Mouse (Mus musculus): ENCODE results near the gene Nol12. TPM values are rescaled to one million over a fixed set of nuclear protein-coding genes. Genes with fewer than 3 reads are reported as not detected.

Gene Nol12
- polyA plus RNA-seq (2015; fragmentation: Nextera tagmentation; extraction: Ambion mirVana) = 45.6 and 46.9 TPM in 2 replicates

DNA sequence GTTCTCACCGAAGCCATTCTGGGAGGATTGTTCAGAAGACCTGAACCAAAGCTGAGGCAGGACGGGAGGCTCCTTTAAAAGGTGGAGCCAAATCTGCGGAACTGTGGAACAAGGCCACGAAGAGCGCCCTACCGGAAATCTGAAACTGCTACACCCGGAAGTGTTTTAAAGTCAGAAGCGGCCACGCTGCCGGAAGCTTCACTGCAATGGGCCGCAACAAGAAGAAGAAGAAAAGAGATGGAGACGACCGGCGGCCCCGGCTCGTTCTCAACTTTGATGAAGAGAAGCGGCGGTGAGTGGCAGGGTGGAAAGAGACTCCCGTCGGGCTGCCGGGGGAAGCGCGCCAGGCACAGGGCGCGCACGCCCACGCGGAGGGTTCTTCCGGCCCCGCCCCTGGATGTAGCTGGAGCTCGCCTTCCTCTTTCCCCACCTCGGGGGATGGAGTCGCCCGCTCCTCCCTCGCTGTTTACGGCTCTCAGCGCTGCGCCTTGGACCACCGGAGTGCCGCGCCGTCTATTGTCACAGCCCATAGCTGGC is at the start of gene Nol12:
Nol12 (plus strand) TSS at position 150 of the 537 bp plus-strand sequence.
- Histone ChIP-seq H3K36me3 (ENCODE audit: control insufficient read depth, insufficient read depth, low read length) (0 out of 2 replicates have a peak, but pooled peaks cover 1% of the 10 kb centered on the region), H3K27me3 (ENCODE audit: control insufficient read depth, insufficient read depth, low read length) (no peaks in the 10 kb centered on the region), H3K9me3 (replicated peaks; ENCODE audit: control insufficient read depth, low read length) (no peaks in the 10 kb centered on the region), H3K4me3 (replicated peaks; ENCODE audit: low read length) (peak within 1 kb of the TSS; percentile 79), H3K27ac (ENCODE audit: low read length) (peak within 1 kb of the TSS; percentile 85), H3K9ac (ENCODE audit: low read length) (peak within 1 kb of the TSS; percentile 81), H3K4me2 (ENCODE audit: low read depth, low read length) (peak within 1 kb of the TSS; percentile 80), H3K4me1 (ENCODE audit: control insufficient read depth, insufficient read depth, low read length) (peaks cover 10% of the 10 kb centered on the region; the same call in 1 of the 2 replicates)
- ATAC-seq (ENCODE audit: insufficient read depth, low FRiP score) = peak; percentile 80
- under 1% methylated on average over 42 of the region's 42 CpGs for WGBS

- H3K4me1 ChIP-seq (ENCODE audit: control insufficient read depth, insufficient read depth, low read length) = peaks cover 21% of the 10 kb centered on the region; the same call in 1 of the 2 replicates
- H3K9ac ChIP-seq (ENCODE audit: low read length) = peak overlapping the region; percentile 5; the same call in 1 of the 2 replicates
- H3K4me3 ChIP-seq (replicated peaks; ENCODE audit: low read length) = no peak overlapping the region
- no peak overlapping the region for H3K4me2 ChIP-seq (ENCODE audit: low read depth, low read length)
- peak; percentile 59 for ATAC-seq (ENCODE audit: insufficient read depth, low FRiP score)
- H3K36me3 ChIP-seq (ENCODE audit: control insufficient read depth, insufficient read depth, low read length) = peaks cover 29% of the 10 kb centered on the region
- H3K27me3 ChIP-seq (ENCODE audit: control insufficient read depth, insufficient read depth, low read length) = no peaks in the 10 kb centered on the region
- H3K9me3 ChIP-seq (replicated peaks; ENCODE audit: control insufficient read depth, low read length) = no peaks in the 10 kb centered on the region
- 28% methylated on average over 13 of the region's 13 CpGs for WGBS
- peak overlapping the region; percentile 73 for H3K27ac ChIP-seq (ENCODE audit: low read length)
Observed at GRCm38 (mm10) chr15:78889401-78889853, 45.3 kb upstream of the Nol12 start.

DNA sequence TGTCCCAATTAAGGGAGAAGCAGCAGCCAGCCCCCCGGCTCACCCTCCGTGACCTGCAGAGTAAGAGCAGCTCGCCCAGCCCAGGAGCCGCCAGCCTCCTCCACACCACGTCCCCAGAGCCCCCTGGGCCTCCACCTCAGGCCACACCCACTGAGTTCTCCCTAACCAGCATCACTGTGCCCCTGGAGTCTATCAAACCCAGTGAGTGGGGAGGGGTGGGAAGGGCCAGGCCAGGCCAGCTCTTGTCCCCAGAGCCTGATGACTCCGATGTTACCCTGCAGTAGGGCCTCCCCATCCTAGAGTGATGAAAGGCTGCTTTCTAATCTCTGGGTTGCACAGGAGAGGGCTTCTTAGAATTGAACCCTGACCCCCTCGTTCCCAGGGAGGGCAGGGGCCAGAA is 42.3 kb upstream of the Nol12 start:
- no peak overlapping the region for H3K4me2 ChIP-seq (ENCODE audit: low read depth, low read length)
- H3K9me3 ChIP-seq (replicated peaks; ENCODE audit: control insufficient read depth, low read length) = no peaks in the 10 kb centered on the region
- no peaks in the 10 kb centered on the region for H3K27me3 ChIP-seq (ENCODE audit: control insufficient read depth, insufficient read depth, low read length)
- H3K4me3 ChIP-seq (replicated peaks; ENCODE audit: low read length) = no peak overlapping the region
- ATAC-seq (ENCODE audit: insufficient read depth, low FRiP score) = no peak
- no peak overlapping the region for H3K9ac ChIP-seq (ENCODE audit: low read length)
- peaks cover 43% of the 10 kb centered on the region for H3K4me1 ChIP-seq (ENCODE audit: control insufficient read depth, insufficient read depth, low read length)
- no peak overlapping the region for H3K27ac ChIP-seq (ENCODE audit: low read length)
- H3K36me3 ChIP-seq (ENCODE audit: control insufficient read depth, insufficient read depth, low read length) = peaks cover 15% of the 10 kb centered on the region; the same call in 1 of the 2 replicates
- WGBS = 35% methylated on average over 7 of the region's 7 CpGs

DNA sequence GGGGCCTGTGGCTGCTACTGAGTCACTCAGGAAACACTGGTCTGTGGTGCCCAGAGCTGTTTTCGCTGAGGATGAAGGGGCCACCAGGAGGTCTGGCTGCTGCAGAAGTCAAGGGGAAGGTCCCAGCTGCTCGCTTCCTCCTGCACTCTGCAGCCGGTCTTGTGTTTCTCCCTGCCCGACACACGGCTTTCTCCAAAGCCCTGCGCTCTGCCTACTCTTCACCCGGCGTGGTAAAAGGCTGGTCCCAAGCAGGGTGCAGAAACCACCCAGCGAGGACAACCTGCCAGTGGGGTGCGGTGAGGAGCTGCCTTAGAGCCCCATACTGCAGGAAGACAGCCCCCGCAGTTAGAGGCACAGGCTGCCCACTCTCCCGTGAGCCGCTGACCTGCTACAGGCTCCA is 40.0 kb upstream of the Nol12 start:
- peak overlapping the region; percentile 46; the same call in 1 of the 2 replicates for H3K9ac ChIP-seq (ENCODE audit: low read length)
- H3K4me3 ChIP-seq (replicated peaks; ENCODE audit: low read length) = no peak overlapping the region
- H3K4me2 ChIP-seq (ENCODE audit: low read depth, low read length) = no peak overlapping the region
- peak overlapping the region; percentile 35 for H3K27ac ChIP-seq (ENCODE audit: low read length)
- no peak for ATAC-seq (ENCODE audit: insufficient read depth, low FRiP score)
- H3K4me1 ChIP-seq (ENCODE audit: control insufficient read depth, insufficient read depth, low read length) = peaks cover 54% of the 10 kb centered on the region
- no peaks in the 10 kb centered on the region for H3K9me3 ChIP-seq (replicated peaks; ENCODE audit: control insufficient read depth, low read length)
- H3K27me3 ChIP-seq (ENCODE audit: control insufficient read depth, insufficient read depth, low read length) = no peaks in the 10 kb centered on the region
- 69% methylated on average over 13 of the region's 13 CpGs for WGBS
- H3K36me3 ChIP-seq (ENCODE audit: control insufficient read depth, insufficient read depth, low read length) = peaks cover 15% of the 10 kb centered on the region; the same call in 1 of the 2 replicates

DNA sequence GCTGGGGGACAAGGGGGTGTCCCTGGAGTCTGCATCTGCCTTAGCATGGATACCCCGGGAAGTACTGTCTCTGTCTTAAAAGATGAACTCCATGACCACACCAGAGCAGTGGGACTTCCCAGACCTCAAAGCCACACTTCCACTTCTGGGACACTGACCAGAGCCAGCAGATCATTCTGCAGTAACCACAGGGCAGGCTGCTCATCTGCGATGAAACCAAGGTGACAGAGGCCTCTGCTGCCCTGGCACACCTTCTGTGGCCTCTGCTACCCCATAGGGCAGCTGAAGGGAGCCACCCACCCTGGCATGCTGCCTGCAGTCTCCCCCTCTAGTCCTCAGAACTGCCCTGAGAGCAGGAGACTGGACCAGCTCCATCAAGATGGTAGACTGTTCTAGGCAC is 39.0 kb upstream of the Nol12 start:
- H3K9me3 ChIP-seq (replicated peaks; ENCODE audit: control insufficient read depth, low read length) = no peaks in the 10 kb centered on the region
- no peak for ATAC-seq (ENCODE audit: insufficient read depth, low FRiP score)
- H3K36me3 ChIP-seq (ENCODE audit: control insufficient read depth, insufficient read depth, low read length) = peaks cover 13% of the 10 kb centered on the region; the same call in 1 of the 2 replicates
- H3K27me3 ChIP-seq (ENCODE audit: control insufficient read depth, insufficient read depth, low read length) = no peaks in the 10 kb centered on the region
- peaks cover 53% of the 10 kb centered on the region for H3K4me1 ChIP-seq (ENCODE audit: control insufficient read depth, insufficient read depth, low read length)
- no peak overlapping the region for H3K4me3 ChIP-seq (replicated peaks; ENCODE audit: low read length)
- H3K4me2 ChIP-seq (ENCODE audit: low read depth, low read length) = no peak overlapping the region
- 75% methylated on average over 2 of the region's 2 CpGs for WGBS
- peak overlapping the region; percentile 60 for H3K27ac ChIP-seq (ENCODE audit: low read length)
- peak overlapping the region; percentile 43; the same call in 1 of the 2 replicates for H3K9ac ChIP-seq (ENCODE audit: low read length)

DNA sequence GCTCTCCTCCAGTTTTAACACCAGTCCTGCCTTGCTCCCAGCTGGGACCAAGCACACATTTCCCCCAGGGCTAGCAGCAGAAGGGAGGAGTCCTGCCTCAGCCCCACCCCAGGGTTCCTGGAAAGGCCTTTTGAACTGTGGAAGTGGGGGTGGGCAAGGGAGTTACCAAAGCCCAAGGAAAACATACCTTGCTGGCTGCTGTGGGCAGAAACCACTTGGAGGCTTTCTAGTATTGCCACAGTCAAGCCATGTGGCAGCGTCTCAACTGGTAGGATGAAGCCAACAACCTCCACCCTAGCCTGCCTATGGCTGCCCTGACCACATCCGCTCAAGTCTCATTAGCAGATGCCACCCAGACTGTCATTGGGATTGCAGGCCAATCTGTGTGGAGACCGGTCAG is 38.6 kb upstream of the Nol12 start:
- Histone ChIP-seq H3K36me3 (ENCODE audit: control insufficient read depth, insufficient read depth, low read length) (peaks cover 9% of the 10 kb centered on the region; the same call in 1 of the 2 replicates), H3K27ac (ENCODE audit: low read length) (peak overlapping the region; percentile 60), H3K4me2 (ENCODE audit: low read depth, low read length) (no peak overlapping the region), H3K9me3 (replicated peaks; ENCODE audit: control insufficient read depth, low read length) (no peaks in the 10 kb centered on the region), H3K4me1 (ENCODE audit: control insufficient read depth, insufficient read depth, low read length) (peaks cover 57% of the 10 kb centered on the region), H3K27me3 (ENCODE audit: control insufficient read depth, insufficient read depth, low read length) (no peaks in the 10 kb centered on the region), H3K9ac (ENCODE audit: low read length) (peak overlapping the region; percentile 43; the same call in 1 of the 2 replicates), H3K4me3 (replicated peaks; ENCODE audit: low read length) (no peak overlapping the region)
- whole genome bisulfite sequencing = 69% methylated on average over 3 of the region's 3 CpGs
- no peak for ATAC-seq (ENCODE audit: insufficient read depth, low FRiP score)

DNA sequence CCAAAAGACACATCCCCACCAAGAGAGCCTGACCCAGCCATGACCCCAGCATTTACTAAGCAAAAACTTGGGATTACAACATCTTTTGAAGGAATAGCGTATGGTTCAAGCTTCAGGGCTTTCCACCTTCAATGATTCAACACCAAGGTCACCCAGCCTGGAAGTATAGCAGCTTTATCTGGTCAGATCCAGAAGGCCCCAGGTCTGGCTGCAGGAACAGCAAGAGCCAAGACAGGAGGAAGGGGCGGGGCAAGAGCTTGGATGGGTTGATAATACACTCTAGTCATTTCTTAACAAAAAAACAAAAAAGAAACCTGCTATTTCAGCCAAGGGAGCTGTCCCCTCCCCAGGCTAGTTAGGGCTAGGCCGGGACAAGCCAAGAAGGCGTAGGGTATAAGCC is 37.2 kb upstream of the Nol12 start:
- no peak overlapping the region for H3K9ac ChIP-seq (ENCODE audit: low read length)
- no peaks in the 10 kb centered on the region for H3K27me3 ChIP-seq (ENCODE audit: control insufficient read depth, insufficient read depth, low read length)
- H3K27ac ChIP-seq (ENCODE audit: low read length) = 0 out of 2 replicates have a peak overlapping the region, but pooled peaks have one; percentile 78
- H3K4me2 ChIP-seq (ENCODE audit: low read depth, low read length) = no peak overlapping the region
- H3K4me3 ChIP-seq (replicated peaks; ENCODE audit: low read length) = no peak overlapping the region
- H3K4me1 ChIP-seq (ENCODE audit: control insufficient read depth, insufficient read depth, low read length) = peaks cover 62% of the 10 kb centered on the region
- 79% methylated on average over 4 of the region's 4 CpGs for WGBS
- no peaks in the 10 kb centered on the region for H3K9me3 ChIP-seq (replicated peaks; ENCODE audit: control insufficient read depth, low read length)
- H3K36me3 ChIP-seq (ENCODE audit: control insufficient read depth, insufficient read depth, low read length) = 0 out of 2 replicates have a peak, but pooled peaks cover 1% of the 10 kb centered on the region
- ATAC-seq (ENCODE audit: insufficient read depth, low FRiP score) = no peak

- Histone ChIP-seq H3K4me3 (replicated peaks; ENCODE audit: low read length) (peak overlapping the region; percentile 91), H3K36me3 (ENCODE audit: control insufficient read depth, insufficient read depth, low read length) (peaks cover 8% of the 10 kb centered on the region; the same call in 1 of the 2 replicates), H3K4me2 (ENCODE audit: low read depth, low read length) (peak overlapping the region; percentile 86), H3K9me3 (replicated peaks; ENCODE audit: control insufficient read depth, low read length) (no peaks in the 10 kb centered on the region), H3K27me3 (ENCODE audit: control insufficient read depth, insufficient read depth, low read length) (no peaks in the 10 kb centered on the region), H3K27ac (ENCODE audit: low read length) (peak overlapping the region; percentile 78), H3K4me1 (ENCODE audit: control insufficient read depth, insufficient read depth, low read length) (peaks cover 65% of the 10 kb centered on the region), H3K9ac (ENCODE audit: low read length) (peak overlapping the region; percentile 87; the same call in 1 of the 2 replicates)
- ATAC-seq (ENCODE audit: insufficient read depth, low FRiP score) = no peak
- WGBS = 45% methylated on average over 6 of the region's 6 CpGs
Observed at GRCm38 (mm10) chr15:78898507-78899001, 36.2 kb upstream of the Nol12 start.

DNA sequence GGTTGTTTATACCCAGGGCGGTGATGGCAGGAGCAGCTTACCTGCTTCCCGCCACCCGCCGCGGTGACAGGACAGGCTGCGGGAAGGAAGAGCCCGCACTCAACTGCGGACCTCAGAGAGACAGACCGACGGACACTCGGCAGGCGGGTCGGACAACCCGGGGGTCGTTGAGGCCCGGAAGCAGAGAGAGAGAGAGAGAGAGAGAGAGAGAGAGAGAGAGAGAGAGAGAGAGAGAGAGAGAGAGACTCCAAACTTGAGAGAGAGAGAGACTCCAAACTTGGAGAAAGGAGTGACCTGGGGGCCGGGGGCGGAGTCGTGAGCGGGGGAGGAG is 35.4 kb upstream of the Nol12 start, which contains the start of gene Gm49510:
Gm49510 (plus strand) TSS at position 259 of the 331 bp plus-strand sequence.
- H3K9ac ChIP-seq (ENCODE audit: low read length) = peak within 1 kb of the TSS; percentile 87
- no peaks in the 10 kb centered on the region for H3K27me3 ChIP-seq (ENCODE audit: control insufficient read depth, insufficient read depth, low read length)
- H3K4me1 ChIP-seq (ENCODE audit: control insufficient read depth, insufficient read depth, low read length) = peaks cover 59% of the 10 kb centered on the region
- peaks cover 10% of the 10 kb centered on the region; the same call in 1 of the 2 replicates for H3K36me3 ChIP-seq (ENCODE audit: control insufficient read depth, insufficient read depth, low read length)
- under 1% methylated on average over 20 of the region's 20 CpGs for WGBS
- no peaks in the 10 kb centered on the region for H3K9me3 ChIP-seq (replicated peaks; ENCODE audit: control insufficient read depth, low read length)
- peak within 1 kb of the TSS; percentile 93 for H3K27ac ChIP-seq (ENCODE audit: low read length)
- no peak for ATAC-seq (ENCODE audit: insufficient read depth, low FRiP score)
- H3K4me3 ChIP-seq (replicated peaks; ENCODE audit: low read length) = peak within 1 kb of the TSS; percentile 91
- H3K4me2 ChIP-seq (ENCODE audit: low read depth, low read length) = peak within 1 kb of the TSS; percentile 86
